In the genomic region with DNA sequence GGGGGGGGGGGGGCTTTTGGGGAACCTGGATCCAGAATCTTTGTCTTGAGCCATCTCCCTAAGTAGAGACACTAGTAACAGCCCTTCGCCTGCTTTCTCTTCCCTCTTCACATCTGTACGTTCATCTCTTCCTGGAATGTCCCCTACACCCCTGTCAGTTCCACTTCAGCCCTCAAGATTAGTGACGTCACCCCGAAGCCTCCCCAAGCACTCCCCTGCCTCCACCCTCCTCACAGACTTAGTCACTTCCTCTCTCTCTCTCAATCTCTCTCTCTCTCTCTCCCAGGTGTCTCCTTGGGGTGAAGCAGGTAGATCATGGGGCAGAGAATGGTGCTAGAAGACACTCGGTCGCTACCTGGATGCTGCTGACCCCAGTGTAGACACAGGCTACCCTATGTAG, we compare ENCODE assay signal across 9 mouse cellular contexts. TPM values are rescaled to one million over a fixed set of nuclear protein-coding genes. Genes with fewer than 3 reads are reported as not detected.
DNase-seq lines count a peak whose midpoint lies in the region; ATAC-seq and TF ChIP-seq lines count a peak whose summit lies in the region.
"Had no signal": no experiment of that assay in that cellular context is flagged by ENCODE, and none has a peak within 500 bp of the region (broad histone marks: within the 10 kb centered on the region; RNA-seq: fewer than 3 reads in every experiment).

No protein-coding gene starts in this region.

- no peaks in the 10 kb centered on the region for H3K9me3 ChIP-seq in forebrain, embryonic 14.5 days (replicated peaks; ENCODE audit: control insufficient read depth, low read length)
- no peaks in the 10 kb centered on the region for H3K9me3 ChIP-seq in forebrain, embryonic 10.5 days
- H3K9me3 ChIP-seq in intestine, postnatal 0 days (ENCODE audit: control insufficient read depth): no peaks in the 10 kb centered on the region

- peak overlapping the region; percentile 17; the same call in 1 of the 2 replicates for H3K9ac ChIP-seq in forebrain, embryonic 14.5 days (ENCODE audit: low read length)
- 0 out of 2 replicates have a peak overlapping the region, but pooled peaks have one; percentile 3 for H3K9ac ChIP-seq in intestine, postnatal 0 days (ENCODE audit: low read depth, low read length)

- no peaks in the 10 kb centered on the region for H3K27me3 ChIP-seq in forebrain, embryonic 14.5 days (replicated peaks; ENCODE audit: control insufficient read depth, insufficient read depth, low read length)
- H3K27me3 ChIP-seq in forebrain, embryonic 10.5 days (ENCODE audit: poor library complexity, severe bottlenecking): no peaks in the 10 kb centered on the region
- no peaks in the 10 kb centered on the region for H3K27me3 ChIP-seq in intestine, postnatal 0 days (replicated peaks; ENCODE audit: control insufficient read depth, insufficient read depth, low read length)

- no peak for TF ChIP-seq CTCF in intestine, postnatal 0 days (IDR thresholded peaks at IDR 0.05; ENCODE audit: low read depth)

- H3K4me1 ChIP-seq in forebrain, embryonic 14.5 days (ENCODE audit: control insufficient read depth, insufficient read depth, low read length): peaks cover 13% of the 10 kb centered on the region
- peaks cover 47% of the 10 kb centered on the region for H3K4me1 ChIP-seq in forebrain, embryonic 10.5 days
- peaks cover 4% of the 10 kb centered on the region; the same call in 1 of the 2 replicates for H3K4me1 ChIP-seq in intestine, postnatal 0 days (replicated peaks; ENCODE audit: control insufficient read depth, insufficient read depth, low read length)

- DNase-seq in forebrain, embryonic 14.5 days (ENCODE audit: low spot score): no peak
- DNase-seq in forebrain, embryonic 10.5 days (ENCODE audit: extremely low spot score, low spot score): no peak
- DNase-seq in spleen, postnatal 36 days (ENCODE audit: low spot score in 2 of 2): peak; percentile 8 to 17
- no peak for DNase-seq in spleen, postnatal 4 days (ENCODE audit: low spot score in 2 of 2)
- DNase-seq in yolk sac, embryonic 10.5 days (ENCODE audit: low spot score): peak; percentile 23
- DNase-seq in right cerebral cortex, postnatal 14 days: no peak
- DNase-seq in urinary bladder, postnatal 36 days (ENCODE audit: low spot score in 2 of 2): no peak
- DNase-seq: cerebellum, adult 9-10 months had no signal

- H3K36me3 ChIP-seq in forebrain, embryonic 14.5 days (ENCODE audit: control insufficient read depth, insufficient read depth, low read length): peaks cover 16% of the 10 kb centered on the region; the same call in 1 of the 2 replicates
- H3K36me3 ChIP-seq in forebrain, embryonic 10.5 days (replicated peaks): peaks cover 21% of the 10 kb centered on the region
- 0 out of 2 replicates have a peak, but pooled peaks cover 3% of the 10 kb centered on the region for H3K36me3 ChIP-seq in intestine, postnatal 0 days (ENCODE audit: control insufficient read depth, insufficient read depth)

- H3K4me3 ChIP-seq in forebrain, embryonic 14.5 days (ENCODE audit: low read depth, low read length): no peak overlapping the region
- no peak overlapping the region for H3K4me3 ChIP-seq in forebrain, embryonic 10.5 days
- H3K4me3 ChIP-seq in intestine, postnatal 0 days (ENCODE audit: low read depth, low read length): no peak overlapping the region

- ATAC-seq in forebrain, embryonic 14.5 days: no peak
- ATAC-seq in intestine, postnatal 0 days: no peak

- H3K27ac ChIP-seq in forebrain, embryonic 14.5 days (ENCODE audit: low read depth, low read length): no peak overlapping the region
- H3K27ac ChIP-seq in forebrain, embryonic 10.5 days: no peak overlapping the region
- H3K27ac ChIP-seq in intestine, postnatal 0 days (ENCODE audit: low read depth, low read length): peak overlapping the region; percentile 62

- WGBS in forebrain, embryonic 14.5 days: 72% methylated on average over 6 of the region's 6 CpGs
- 71% methylated on average over 6 of the region's 6 CpGs for WGBS in forebrain, embryonic 10.5 days
- WGBS in intestine, postnatal 0 days: 51% methylated on average over 6 of the region's 6 CpGs

- H3K4me2 ChIP-seq in forebrain, embryonic 14.5 days (ENCODE audit: low read length): 0 out of 2 replicates have a peak overlapping the region, but pooled peaks have one; percentile 21
- H3K4me2 ChIP-seq in intestine, postnatal 0 days (replicated peaks; ENCODE audit: low read depth): peak overlapping the region; percentile 95; the same call in 1 of the 2 replicates

RNA-seq across cellular contexts. Expression of gene Castor2, which starts 3.2 kb away (rescaled TPM):
- 21.9 and 23.1 TPM in 2 replicates for polyA plus RNA-seq in forebrain, embryonic 14.5 days (2014; fragmentation: Nextera tagmentation; extraction: Ambion mirVana)
- polyA plus RNA-seq in forebrain, embryonic 10.5 days (2016; fragmentation: Nextera tagmentation; extraction: Ambion mirVana): 7.9 and 8.8 TPM in 2 replicates
- polyA plus RNA-seq in intestine, postnatal 0 days (2015; fragmentation: Nextera tagmentation; extraction: Ambion mirVana): 24.1 and 31.3 TPM in 2 replicates

Comparison
In these comparisons a context has a peak if more than half of its experiments do, and no peak if none do; other contexts are left out.
1. DNase-seq: peak in spleen, postnatal 36 days (2 of 2) and yolk sac, embryonic 10.5 days (single experiment); none in forebrain, embryonic 14.5 days (single experiment), forebrain, embryonic 10.5 days (single experiment), spleen, postnatal 4 days (0 of 2), right cerebral cortex, postnatal 14 days (single experiment) and urinary bladder, postnatal 36 days (0 of 2).